Mouse (Mus musculus): ENCODE results near the gene Uap1l1. TPM values are rescaled to one million over a fixed set of nuclear protein-coding genes. Genes with fewer than 3 reads are reported as not detected.

The Uap1l1 gene
- polyA plus RNA-seq, 1 experiment from 2014 or later: 9.0 TPM

GRCm38 (mm10) chr2:25363478-25364178 lies 1.9 kb downstream of the Uap1l1 start:
- no peak for DNase-seq (ENCODE audit: low spot score)
- H3K36me3 ChIP-seq: no peaks in the 10 kb centered on the region
- WGBS: 59% methylated on average over 13 of the region's 13 CpGs

GRCm38 (mm10) chr2:25359848-25360247 lies 5.6 kb downstream of the Uap1l1 start:
- H3K9me3 ChIP-seq (replicated peaks): no peaks in the 10 kb centered on the region
- no peak for DNase-seq (ENCODE audit: low spot score)
- H3K4me1 ChIP-seq: peaks cover 26% of the 10 kb centered on the region
- no peaks in the 10 kb centered on the region; the same call in 1 of the 2 replicates for H3K36me3 ChIP-seq
- WGBS: 77% methylated on average over 4 of the region's 4 CpGs
- H3K27me3 ChIP-seq (ENCODE audit: low read depth, poor library complexity, severe bottlenecking): peaks cover 26% of the 10 kb centered on the region
- no peak overlapping the region for H3K27ac ChIP-seq
- no peak overlapping the region for H3K4me3 ChIP-seq

More at GRCm38 (mm10) chr2:25363478-25364178, 1.9 kb downstream of the Uap1l1 start:
- no peaks in the 10 kb centered on the region for H3K9me3 ChIP-seq (replicated peaks)
- H3K4me3 ChIP-seq: no peak overlapping the region
- H3K27me3 ChIP-seq (ENCODE audit: low read depth, poor library complexity, severe bottlenecking): peaks cover 44% of the 10 kb centered on the region
- peaks cover 11% of the 10 kb centered on the region for H3K4me1 ChIP-seq
- no peak overlapping the region for H3K27ac ChIP-seq

GRCm38 (mm10) chr2:25356208-25357079 lies 9.0 kb downstream of the Uap1l1 start, which contains the start of gene Dpp7:
TSS of gene Dpp7 (minus strand) at chr2:25356359.
- WGBS: 8% methylated on average over 13 of the region's 13 CpGs
- DNase-seq (ENCODE audit: low spot score): peak; percentile 95
- Histone ChIP-seq H3K9me3 (replicated peaks) (no peaks in the 10 kb centered on the region), H3K4me1 (peaks cover 25% of the 10 kb centered on the region), H3K4me3 (peak within 1 kb of the TSS; percentile 62), H3K27ac (peak within 1 kb of the TSS; percentile 66), H3K27me3 (ENCODE audit: low read depth, poor library complexity, severe bottlenecking) (no peaks in the 10 kb centered on the region), H3K36me3 (peaks cover 30% of the 10 kb centered on the region)

- peaks cover 25% of the 10 kb centered on the region for H3K4me1 ChIP-seq
These were observed 9.9 kb downstream of the Uap1l1 start for GRCm38 (mm10) chr2:25355419-25356066.

GRCm38 (mm10) chr2:25354211-25354610 lies 11.3 kb downstream of the Uap1l1 start:
- no peak for DNase-seq (ENCODE audit: low spot score)
- Histone ChIP-seq H3K4me3 (no peak overlapping the region), H3K36me3 (peaks cover 52% of the 10 kb centered on the region), H3K9me3 (replicated peaks) (no peaks in the 10 kb centered on the region), H3K27ac (no peak overlapping the region), H3K27me3 (ENCODE audit: low read depth, poor library complexity, severe bottlenecking) (no peaks in the 10 kb centered on the region), H3K4me1 (peaks cover 25% of the 10 kb centered on the region)
- 86% methylated on average over 6 of the region's 6 CpGs for WGBS

More at GRCm38 (mm10) chr2:25355419-25356066, 9.9 kb downstream of the Uap1l1 start:
- no peaks in the 10 kb centered on the region for H3K9me3 ChIP-seq (replicated peaks)
- no peaks in the 10 kb centered on the region for H3K27me3 ChIP-seq (ENCODE audit: low read depth, poor library complexity, severe bottlenecking)
- no peak for DNase-seq (ENCODE audit: low spot score)
- 0 out of 2 replicates have a peak overlapping the region, but pooled peaks have one; percentile 66 for H3K27ac ChIP-seq
- peak overlapping the region; percentile 62 for H3K4me3 ChIP-seq
- 39% methylated on average over 18 of the region's 18 CpGs for WGBS
- H3K36me3 ChIP-seq: peaks cover 39% of the 10 kb centered on the region

- Histone ChIP-seq H3K27me3 (ENCODE audit: low read depth, poor library complexity, severe bottlenecking) (no peaks in the 10 kb centered on the region), H3K9me3 (replicated peaks) (no peaks in the 10 kb centered on the region), H3K27ac (no peak overlapping the region), H3K36me3 (peaks cover 86% of the 10 kb centered on the region), H3K4me1 (peaks cover 11% of the 10 kb centered on the region), H3K4me3 (no peak overlapping the region)
- 94% methylated on average over 3 of the region's 3 CpGs for WGBS
- no peak for DNase-seq (ENCODE audit: low spot score)
These were observed 14.8 kb downstream of the Uap1l1 start for GRCm38 (mm10) chr2:25350701-25351100.

- no peak overlapping the region for H3K27ac ChIP-seq
- H3K27me3 ChIP-seq (ENCODE audit: low read depth, poor library complexity, severe bottlenecking): no peaks in the 10 kb centered on the region
- DNase-seq (ENCODE audit: low spot score): no peak
- no peak overlapping the region for H3K4me3 ChIP-seq
- 96% methylated on average over 4 of the region's 4 CpGs for WGBS
- peaks cover 98% of the 10 kb centered on the region for H3K36me3 ChIP-seq
- no peaks in the 10 kb centered on the region for H3K4me1 ChIP-seq
- no peaks in the 10 kb centered on the region for H3K9me3 ChIP-seq (replicated peaks)
These were observed 16.0 kb downstream of the Uap1l1 start for GRCm38 (mm10) chr2:25349499-25349898.

GRCm38 (mm10) chr2:25348162-25348561 lies 17.3 kb downstream of the Uap1l1 start:
- no peak overlapping the region for H3K27ac ChIP-seq
- no peaks in the 10 kb centered on the region for H3K4me1 ChIP-seq
- no peaks in the 10 kb centered on the region for H3K9me3 ChIP-seq (replicated peaks)
- no peak overlapping the region for H3K4me3 ChIP-seq
- H3K36me3 ChIP-seq: peaks cover 99% of the 10 kb centered on the region
- DNase-seq (ENCODE audit: low spot score): no peak
- H3K27me3 ChIP-seq (ENCODE audit: low read depth, poor library complexity, severe bottlenecking): no peaks in the 10 kb centered on the region
- 91% methylated on average over 7 of the region's 7 CpGs for WGBS

- Histone ChIP-seq H3K4me3 (no peak overlapping the region), H3K36me3 (peaks cover 92% of the 10 kb centered on the region), H3K9me3 (replicated peaks) (no peaks in the 10 kb centered on the region), H3K4me1 (peaks cover 10% of the 10 kb centered on the region), H3K27me3 (ENCODE audit: low read depth, poor library complexity, severe bottlenecking) (no peaks in the 10 kb centered on the region), H3K27ac (no peak overlapping the region)
- 91% methylated on average over 6 of the region's 6 CpGs for WGBS
- no peak for DNase-seq (ENCODE audit: low spot score)
These were observed 27.2 kb downstream of the Uap1l1 start for GRCm38 (mm10) chr2:25338303-25338702.

- Histone ChIP-seq H3K4me3 (peak overlapping the region; percentile 91), H3K27me3 (ENCODE audit: low read depth, poor library complexity, severe bottlenecking) (no peaks in the 10 kb centered on the region), H3K9me3 (replicated peaks) (no peaks in the 10 kb centered on the region), H3K4me1 (peaks cover 22% of the 10 kb centered on the region), H3K27ac (no peak overlapping the region), H3K36me3 (peaks cover 51% of the 10 kb centered on the region)
- DNase-seq (ENCODE audit: low spot score): no peak
- WGBS: 77% methylated on average over 2 of the region's 2 CpGs
These were observed 31.9 kb downstream of the Uap1l1 start for GRCm38 (mm10) chr2:25333569-25333968.

GRCm38 (mm10) chr2:25332286-25333160 lies 33.0 kb downstream of the Uap1l1 start, which contains the start of gene Man1b1:
TSS of gene Man1b1 (plus strand) at chr2:25332338.
- DNase-seq (ENCODE audit: low spot score): peak; percentile 100
- H3K9me3 ChIP-seq (replicated peaks): no peaks in the 10 kb centered on the region
- H3K36me3 ChIP-seq: peaks cover 40% of the 10 kb centered on the region
- peak within 1 kb of the TSS; percentile 95 for H3K27ac ChIP-seq
- no peaks in the 10 kb centered on the region for H3K27me3 ChIP-seq (ENCODE audit: low read depth, poor library complexity, severe bottlenecking)
- WGBS: under 1% methylated on average over 78 of the region's 78 CpGs
- H3K4me3 ChIP-seq: peak within 1 kb of the TSS; percentile 91
- peaks cover 22% of the 10 kb centered on the region for H3K4me1 ChIP-seq

GRCm38 (mm10) chr2:25331470-25331869 lies 34.0 kb downstream of the Uap1l1 start:
- peak overlapping the region; percentile 95; the same call in 1 of the 2 replicates for H3K27ac ChIP-seq

More at GRCm38 (mm10) chr2:25331470-25331869, 34.0 kb downstream of the Uap1l1 start:
- WGBS: 62% methylated on average over 9 of the region's 9 CpGs
- Histone ChIP-seq H3K9me3 (replicated peaks) (no peaks in the 10 kb centered on the region), H3K4me3 (peak overlapping the region; percentile 91), H3K4me1 (peaks cover 22% of the 10 kb centered on the region), H3K36me3 (peaks cover 30% of the 10 kb centered on the region), H3K27me3 (ENCODE audit: low read depth, poor library complexity, severe bottlenecking) (no peaks in the 10 kb centered on the region)
- DNase-seq (ENCODE audit: low spot score): no peak
